Mouse (Mus musculus) forebrain, embryonic 10.5 days (tissue): ENCODE results near the gene Tlx2. TPM values are rescaled to one million over a fixed set of nuclear protein-coding genes. Genes with fewer than 3 reads are reported as not detected.
A peak's percentile ranks its signal among the peaks of the same experiment; 100 is the strongest.

ENCODE experiments used
- DNase-seq: peaks from one replicate; pipeline ENCODE4 v3.0.0-alpha.2; 2017; ENCODE audit warnings: low spot score; ENCODE audit errors: extremely low spot score
- H3K27ac ChIP-seq: fragments of 300-500 bp; sonication (generic); 2 replicates; pipeline ENCODE4 v1.5.1; 2016; ENCODE audit warnings: mild to moderate bottlenecking
- H3K27me3 ChIP-seq: fragments of 300-500 bp; sonication (generic); 2 replicates; pipeline ENCODE4 v1.6.1; 2016; ENCODE audit warnings: mild to moderate bottlenecking; ENCODE audit not compliant: poor library complexity, severe bottlenecking
- H3K36me3 ChIP-seq: fragments of 300-500 bp; sonication (generic); replicated peaks from 2 replicates; pipeline ENCODE4 v1.6.1; 2016; ENCODE audit warnings: mild to moderate bottlenecking, moderate library complexity
- H3K4me1 ChIP-seq: fragments of 300-500 bp; sonication (generic); 2 replicates; pipeline ENCODE4 v1.6.1; 2016
- H3K4me3 ChIP-seq: fragments of 300-500 bp; sonication (generic); 2 replicates; pipeline ENCODE4 v1.5.1; 2016; ENCODE audit warnings: mild to moderate bottlenecking, moderate library complexity
- H3K9me3 ChIP-seq: fragments of 300-500 bp; sonication (generic); 2 replicates; pipeline ENCODE4 v1.6.1; 2016; ENCODE audit warnings: mild to moderate bottlenecking, moderate library complexity
- WGBS: fragments of 180-500 bp; shearing (Covaris S2); methylation state at CpG from one replicate; pipeline ENCODE4 v1.1.7; 2016; 5-methylcytosine and 5-hydroxymethylcytosine counted together
- polyA plus RNA-seq: library from polyadenylated mRNA; unstranded; fragments of >200 nt; fragmentation: Nextera tagmentation; extraction: Ambion mirVana; gene quantifications from 2 replicates; pipeline ENCODE4 v1.2.1, GENCODE M21; 2016

Tlx2 gene
- polyA plus RNA-seq, 1 experiment from 2014 or later = not detected

GRCm38 (mm10) chr6:83038496-83039012 lies 31.5 kb downstream of the Tlx2 start:
- Histone ChIP-seq H3K4me3 (peak overlapping the region; percentile 40), H3K4me1 (peaks cover 37% of the 10 kb centered on the region), H3K27me3 (peaks cover 53% of the 10 kb centered on the region), H3K27ac (peak overlapping the region; percentile 67), H3K36me3 (no peaks in the 10 kb centered on the region), H3K9me3 (no peaks in the 10 kb centered on the region)
- peak; percentile 92 for DNase-seq
- 9% methylated on average over 24 of the region's 24 CpGs for WGBS

- H3K9me3 ChIP-seq = no peaks in the 10 kb centered on the region
- peaks cover 65% of the 10 kb centered on the region for H3K27me3 ChIP-seq
- H3K36me3 ChIP-seq = no peaks in the 10 kb centered on the region
- H3K27ac ChIP-seq = no peak overlapping the region
- no peak overlapping the region for H3K4me3 ChIP-seq
- no peak for DNase-seq
- H3K4me1 ChIP-seq = peaks cover 46% of the 10 kb centered on the region
- 83% methylated on average over 8 of the region's 8 CpGs for WGBS
These were observed 32.9 kb downstream of the Tlx2 start for GRCm38 (mm10) chr6:83037188-83037587.

- Histone ChIP-seq H3K4me1 (peaks cover 70% of the 10 kb centered on the region), H3K27ac (peak overlapping the region; percentile 86)
- WGBS = 22% methylated on average over 5 of the region's 5 CpGs
These were observed 35.5 kb downstream of the Tlx2 start for GRCm38 (mm10) chr6:83034463-83035055.

GRCm38 (mm10) chr6:83033249-83034185 lies 36.6 kb downstream of the Tlx2 start, which contains the start of the genes Dok1 and Loxl3:
Dok1 (minus strand) TSS chr6:83033471.
Loxl3 (plus strand) TSS chr6:83034173.
- peaks cover 97% of the 10 kb centered on the region for H3K27me3 ChIP-seq
- peak within 1 kb of the TSS; percentile 68 for H3K4me3 ChIP-seq
- under 1% methylated on average over 51 of the region's 51 CpGs for WGBS
- peak within 1 kb of the TSS; percentile 86 for H3K27ac ChIP-seq
- no peaks in the 10 kb centered on the region for H3K9me3 ChIP-seq
- peaks cover 3% of the 10 kb centered on the region; the same call in 1 of the 2 replicates for H3K36me3 ChIP-seq
- H3K4me1 ChIP-seq = peaks cover 72% of the 10 kb centered on the region
- DNase-seq = peak; percentile 73

More at GRCm38 (mm10) chr6:83034463-83035055, 35.5 kb downstream of the Tlx2 start:
- Histone ChIP-seq H3K9me3 (no peaks in the 10 kb centered on the region), H3K4me3 (peak overlapping the region; percentile 68), H3K27me3 (peaks cover 86% of the 10 kb centered on the region), H3K36me3 (peaks cover 3% of the 10 kb centered on the region; the same call in 1 of the 2 replicates)
- DNase-seq = no peak

- Histone ChIP-seq H3K9me3 (no peaks in the 10 kb centered on the region), H3K27me3 (peaks cover 98% of the 10 kb centered on the region), H3K27ac (peak overlapping the region; percentile 86), H3K4me3 (peak overlapping the region; percentile 68), H3K4me1 (peaks cover 69% of the 10 kb centered on the region), H3K36me3 (peaks cover 3% of the 10 kb centered on the region; the same call in 1 of the 2 replicates)
- WGBS = under 1% methylated on average over 31 of the region's 31 CpGs
- peak; percentile 70 for DNase-seq
These were observed 37.3 kb downstream of the Tlx2 start for GRCm38 (mm10) chr6:83032769-83033191.

- H3K9me3 ChIP-seq = no peaks in the 10 kb centered on the region
- H3K27me3 ChIP-seq = peaks cover 98% of the 10 kb centered on the region
- H3K4me1 ChIP-seq = peaks cover 73% of the 10 kb centered on the region
- H3K36me3 ChIP-seq = peaks cover 3% of the 10 kb centered on the region; the same call in 1 of the 2 replicates
- H3K27ac ChIP-seq = no peak overlapping the region
- DNase-seq = no peak
- 12% methylated on average over 18 of the region's 18 CpGs for WGBS
- peak overlapping the region; percentile 68 for H3K4me3 ChIP-seq
These were observed 38.0 kb downstream of the Tlx2 start for GRCm38 (mm10) chr6:83031921-83032590.

GRCm38 (mm10) chr6:83031111-83031510 lies 39.0 kb downstream of the Tlx2 start:
- no peak overlapping the region for H3K27ac ChIP-seq
- no peaks in the 10 kb centered on the region for H3K9me3 ChIP-seq
- peaks cover 3% of the 10 kb centered on the region; the same call in 1 of the 2 replicates for H3K36me3 ChIP-seq
- DNase-seq = no peak
- 53% methylated on average over 7 of the region's 7 CpGs for WGBS
- H3K4me3 ChIP-seq = no peak overlapping the region
- H3K4me1 ChIP-seq = peaks cover 73% of the 10 kb centered on the region
- H3K27me3 ChIP-seq = peaks cover 91% of the 10 kb centered on the region

- DNase-seq = no peak
- Histone ChIP-seq H3K9me3 (no peaks in the 10 kb centered on the region), H3K27me3 (peaks cover 78% of the 10 kb centered on the region), H3K4me1 (peaks cover 63% of the 10 kb centered on the region), H3K27ac (no peak overlapping the region), H3K36me3 (peaks cover 3% of the 10 kb centered on the region; the same call in 1 of the 2 replicates), H3K4me3 (no peak overlapping the region)
- 11% methylated on average over 10 of the region's 10 CpGs for WGBS
These were observed 40.3 kb downstream of the Tlx2 start for GRCm38 (mm10) chr6:83029777-83030176.

- H3K4me1 ChIP-seq = peaks cover 44% of the 10 kb centered on the region
- no peaks in the 10 kb centered on the region for H3K9me3 ChIP-seq
- H3K4me3 ChIP-seq = no peak overlapping the region
- no peak for DNase-seq
- H3K27me3 ChIP-seq = peaks cover 58% of the 10 kb centered on the region
- peaks cover 3% of the 10 kb centered on the region; the same call in 1 of the 2 replicates for H3K36me3 ChIP-seq
- no peak overlapping the region for H3K27ac ChIP-seq
- WGBS = 58% methylated on average over 7 of the region's 9 CpGs
These were observed 42.4 kb downstream of the Tlx2 start for GRCm38 (mm10) chr6:83027706-83028105.

- Histone ChIP-seq H3K27ac (no peak overlapping the region), H3K36me3 (peaks cover 3% of the 10 kb centered on the region; the same call in 1 of the 2 replicates), H3K4me3 (no peak overlapping the region), H3K4me1 (peaks cover 39% of the 10 kb centered on the region), H3K27me3 (peaks cover 54% of the 10 kb centered on the region), H3K9me3 (no peaks in the 10 kb centered on the region)
- no peak for DNase-seq
- 80% methylated on average over 8 of the region's 8 CpGs for WGBS
These were observed 42.8 kb downstream of the Tlx2 start for GRCm38 (mm10) chr6:83027293-83027692.

GRCm38 (mm10) chr6:83025221-83025620 lies 44.9 kb downstream of the Tlx2 start:
- Histone ChIP-seq H3K9me3 (no peaks in the 10 kb centered on the region), H3K4me1 (peaks cover 21% of the 10 kb centered on the region), H3K4me3 (no peak overlapping the region), H3K27me3 (peaks cover 34% of the 10 kb centered on the region), H3K27ac (no peak overlapping the region), H3K36me3 (no peaks in the 10 kb centered on the region)
- 96% methylated on average over 4 of the region's 4 CpGs for WGBS
- no peak for DNase-seq

- Histone ChIP-seq H3K4me3 (no peak overlapping the region), H3K27me3 (peaks cover 26% of the 10 kb centered on the region), H3K4me1 (peaks cover 13% of the 10 kb centered on the region), H3K36me3 (no peaks in the 10 kb centered on the region), H3K9me3 (no peaks in the 10 kb centered on the region), H3K27ac (no peak overlapping the region)
- WGBS = 75% methylated on average over 4 of the region's 4 CpGs
- no peak for DNase-seq
These were observed 45.7 kb downstream of the Tlx2 start for GRCm38 (mm10) chr6:83024421-83024820.
